Mouse (Mus musculus) duodenum, adult 2 months (tissue): ENCODE data around the gene Cst9. TPM values are rescaled to one million over a fixed set of nuclear protein-coding genes. Genes with fewer than 3 reads are reported as not detected.

Experiments
- polyA plus RNA-seq: library from polyadenylated mRNA; depleted of rRNA; stranded (reverse); fragments of >200 nt; gene quantifications from 2 replicates; pipeline ENCODE4 v1.2.3, GENCODE M21; 2012; ENCODE audit warnings: low replicate concordance; rRNA removed

Gene Cst9
- polyA plus RNA-seq, result not detected in 2 replicates

GRCm38 (mm10) chr2:148834912-148835311, at the start of gene Cst9:
Cst9 (plus strand) TSS chr2:148835147.

GRCm38 (mm10) chr2:148789142-148789541, 45.8 kb upstream of the Cst9 start, which contains the start of gene Cst12:
Cst12 (plus strand) TSS chr2:148789361.

GRCm38 (mm10) chr2:148798485-148798884, 36.5 kb upstream of the Cst9 start, which contains the start of gene Cst8:
Cst8 (plus strand) TSS chr2:148798785.

GRCm38 (mm10) chr2:148819909-148820308, 15.0 kb upstream of the Cst9 start, which contains the start of gene Cst13:
Cst13 (plus strand) TSS chr2:148820081.

GRCm38 (mm10) chr2:148864966-148865365, 30.0 kb downstream of the Cst9 start, which contains the start of gene 9230104L09Rik:
9230104L09Rik (minus strand) TSS chr2:148865038.

GRCm38 (mm10) chr2:148875335-148875811, 40.4 kb downstream of the Cst9 start, which contains the start of gene Cst3:
Cst3 (minus strand) TSS chr2:148875692.

Other genes with a start within 250 kb of the Cst9 start
- gene Nxt1, start 162.5 kb upstream of the Cst9 start, polyA plus RNA-seq, result 6.1 and 8.4 TPM in 2 replicates
- 2.6 and 4.0 TPM in 2 replicates for gene Gzf1, start 154.1 kb upstream of the Cst9 start, polyA plus RNA-seq
- gene Napb, start 102.7 kb upstream of the Cst9 start, polyA plus RNA-seq, result 0.06 and 0.07 TPM in 2 replicates
- not detected in 2 replicates for gene Cstl1, start 84.8 kb upstream of the Cst9 start, polyA plus RNA-seq
- not detected in 2 replicates for gene Cst11, start 63.6 kb upstream of the Cst9 start, polyA plus RNA-seq
- not detected in 2 replicates for gene 8030411F24Rik, start 53.1 kb upstream of the Cst9 start, polyA plus RNA-seq
- not detected in 2 replicates for gene Cst12, start 45.8 kb upstream of the Cst9 start, polyA plus RNA-seq
- gene Cst8, start 36.4 kb upstream of the Cst9 start, polyA plus RNA-seq, result not detected in 2 replicates
- gene Cst13, start 15.1 kb upstream of the Cst9 start, polyA plus RNA-seq, result not detected in 2 replicates
- gene 9230104L09Rik, start 29.9 kb downstream of the Cst9 start, polyA plus RNA-seq, result not detected in 2 replicates
- gene Cst3, start 40.5 kb downstream of the Cst9 start, polyA plus RNA-seq, result 303 and 431 TPM in 2 replicates
- gene Gm1330, start 168.1 kb downstream of the Cst9 start, polyA plus RNA-seq, result not detected in 2 replicates
- gene Gm10750, start 182.1 kb downstream of the Cst9 start, polyA plus RNA-seq, result not detected in 2 replicates